Mouse (Mus musculus) liver, embryonic 14.5 days (tissue): Measurements from ENCODE around the gene Zbtb5. TPM values are rescaled to one million over a fixed set of nuclear protein-coding genes. Genes with fewer than 3 reads are reported as not detected.

ENCODE experiments used
- ATAC-seq: fragments of 200-750 bp; cut with Nextera tagmentation; 2 replicates; pipeline ENCODE4 v1.8.0; 2017; ENCODE audit warnings: moderate number of reproducible peaks, mild to moderate bottlenecking, moderate library complexity; ENCODE audit not compliant: insufficient read depth
- DNase-seq, 3 experiments: peaks; one replicate each; pipeline ENCODE4 v3.0.0-alpha.2; 2012 to 2013; ENCODE audit warnings: low read depth in 3 of 3, low spot score in 3 of 3
- H3K27ac ChIP-seq: fragments of 300-500 bp; sonication (generic); 2 replicates; pipeline ENCODE4 v1.5.1; 2014; ENCODE audit warnings: moderate library complexity, mild to moderate bottlenecking, control low read depth, inconsistent platforms
- H3K27me3 ChIP-seq: fragments of 300-500 bp; sonication (generic); 2 replicates; pipeline ENCODE4 v1.6.1; 2014; ENCODE audit warnings: mild to moderate bottlenecking, low read length, moderate library complexity; ENCODE audit not compliant: control insufficient read depth, insufficient read depth
- H3K36me3 ChIP-seq: fragments of 300-500 bp; sonication (generic); replicated peaks from 2 replicates; pipeline ENCODE4 v1.6.1; 2014; ENCODE audit warnings: low read depth; ENCODE audit not compliant: control insufficient read depth, insufficient read depth
- H3K4me1 ChIP-seq, 2 experiments: fragments of 200-500 bp in 1 of 2; fragments of 300-500 bp in 1 of 2; sonication (generic) in 1 of 2; replicated peaks; 2 replicates each; pipeline ENCODE4 v1.6.1; 2012 to 2014; ENCODE audit warnings: antibody characterized with exemption in 1 of 2, inconsistent platforms in 1 of 2, low read length in 1 of 2; ENCODE audit not compliant: control insufficient read depth in 2 of 2, insufficient read depth in 2 of 2
- H3K4me2 ChIP-seq: fragments of 300-500 bp; sonication (generic); 2 replicates; pipeline ENCODE4 v1.6.1; 2014; ENCODE audit warnings: low read depth, mild to moderate bottlenecking, control low read depth, moderate library complexity
- H3K4me3 ChIP-seq, 2 experiments: fragments of 200-500 bp in 1 of 2; fragments of 300-500 bp in 1 of 2; sonication (generic) in 1 of 2; 2 replicates each; pipeline ENCODE4 v1.5.1; 2012 to 2014; ENCODE audit warnings: low read depth in 2 of 2, low read length in 2 of 2, mild to moderate bottlenecking in 2 of 2, control low read depth in 1 of 2, inconsistent platforms in 1 of 2, moderate library complexity in 1 of 2; ENCODE audit not compliant: insufficient read depth in 1 of 2
- H3K9ac ChIP-seq: fragments of 300-500 bp; sonication (generic); replicated peaks from 2 replicates; pipeline ENCODE4 v1.6.1; 2014; ENCODE audit warnings: mild to moderate bottlenecking, control low read depth, moderate library complexity
- H3K9me3 ChIP-seq: fragments of 300-500 bp; sonication (generic); 2 replicates; pipeline ENCODE4 v1.6.1; 2016; ENCODE audit warnings: low read length, mixed read lengths; ENCODE audit not compliant: control insufficient read depth
- CTCF ChIP-seq: IDR thresholded peaks from 2 replicates; pipeline ENCODE4 v1.5.1; 2016; ENCODE audit warnings: antibody characterized with exemption, low read depth, control low read depth
- EP300 ChIP-seq: IDR thresholded peaks from 2 replicates; pipeline ENCODE4 v1.6.1; 2016; ENCODE audit warnings: antibody characterized with exemption, low read depth
- WGBS: fragments of 180-500 bp; shearing (Covaris S2); extraction: QIAGEN DNeasy Blood & Tissue Kit; methylation state at CpG from one replicate; pipeline ENCODE4 v1.1.7; 2014; ENCODE audit not compliant: insufficient replicate concordance; 5-methylcytosine and 5-hydroxymethylcytosine counted together
- polyA plus RNA-seq, 2 experiments: library from polyadenylated mRNA; depleted of rRNA in 1 of 2; stranded (reverse) in 1 of 2; unstranded in 1 of 2; fragments of >200 nt; fragmentation: Nextera tagmentation in 1 of 2; extraction: Ambion mirVana in 1 of 2; gene quantifications; 2 replicates each; pipeline versions ENCODE4 v1.2.1 to v1.2.3; 2012 to 2014

Gene Zbtb5
- polyA plus RNA-seq, 2 experiments = 3.5 to 4.5 TPM

GRCm38 (mm10) chr4:44983131-44983740 lies 29.0 kb downstream of the Zbtb5 start:
- H3K27ac ChIP-seq = no peak overlapping the region
- H3K4me2 ChIP-seq = peak overlapping the region; percentile 97
- DNase-seq = no peak
- peaks cover 7 to 19% of the 10 kb centered on the region in 2 experiments; a peak in 3 of 4 replicates for H3K4me1 ChIP-seq
- ATAC-seq = no peak
- H3K9ac ChIP-seq = no peak overlapping the region; the same call in 1 of the 2 replicates
- no peaks in the 10 kb centered on the region for H3K27me3 ChIP-seq
- H3K36me3 ChIP-seq = peaks cover 3% of the 10 kb centered on the region; the same call in 1 of the 2 replicates
- no peaks in the 10 kb centered on the region for H3K9me3 ChIP-seq
- 59% methylated on average over 10 of the region's 10 CpGs for WGBS
- peak overlapping the region in 1 of 2 experiments; percentile 92; a peak in 2 of 4 replicates for H3K4me3 ChIP-seq
- no peak for TF ChIP-seq CTCF
- no peak for TF ChIP-seq EP300

GRCm38 (mm10) chr4:44982440-44983130 lies 29.6 kb downstream of the Zbtb5 start:
- peaks cover 7 to 19% of the 10 kb centered on the region in 2 experiments; a peak in 3 of 4 replicates for H3K4me1 ChIP-seq
- no peaks in the 10 kb centered on the region for H3K27me3 ChIP-seq
- no peak overlapping the region for H3K27ac ChIP-seq
- no peak for ATAC-seq
- no peaks in the 10 kb centered on the region for H3K9me3 ChIP-seq
- TF ChIP-seq CTCF (no peak), EP300 (no peak)
- 44% methylated on average over 11 of the region's 11 CpGs for WGBS
- H3K9ac ChIP-seq = peak overlapping the region; percentile 1; the same call in 1 of the 2 replicates
- H3K4me3 ChIP-seq = peak overlapping the region; percentile 61 to 92
- H3K36me3 ChIP-seq = peaks cover 1% of the 10 kb centered on the region; the same call in 1 of the 2 replicates
- no peak for DNase-seq
- peak overlapping the region; percentile 97 for H3K4me2 ChIP-seq

- Histone ChIP-seq H3K27me3 (no peaks in the 10 kb centered on the region), H3K9ac (peak overlapping the region; percentile 91), H3K4me2 (peak overlapping the region; percentile 97), H3K36me3 (no peaks in the 10 kb centered on the region; the same call in 1 of the 2 replicates), H3K4me3 (peak overlapping the region; percentile 61 to 92), H3K27ac (peak overlapping the region; percentile 66), H3K4me1 (peaks cover 7 to 19% of the 10 kb centered on the region in 2 experiments; a peak in 3 of 4 replicates), H3K9me3 (no peaks in the 10 kb centered on the region; the same call in 1 of the 2 replicates)
- no peak for TF ChIP-seq CTCF
- TF ChIP-seq EP300 = no peak
- 39% methylated on average over 5 of the region's 5 CpGs for WGBS
- no peak for DNase-seq
- no peak for ATAC-seq
Measured at GRCm38 (mm10) chr4:44981974-44982287, 30.3 kb downstream of the Zbtb5 start.

GRCm38 (mm10) chr4:44981280-44981973 lies 30.8 kb downstream of the Zbtb5 start, which contains the start of gene Grhpr:
Grhpr (plus strand) TSS chr4:44981395.
- no peaks in the 10 kb centered on the region; the same call in 1 of the 2 replicates for H3K9me3 ChIP-seq
- H3K4me2 ChIP-seq = peak within 1 kb of the TSS; percentile 97
- no peaks in the 10 kb centered on the region for H3K27me3 ChIP-seq
- peak within 1 kb of the TSS; percentile 66 for H3K27ac ChIP-seq
- H3K4me3 ChIP-seq = peak within 1 kb of the TSS; percentile 61 to 92
- H3K9ac ChIP-seq = peak within 1 kb of the TSS; percentile 91
- peaks cover 7 to 19% of the 10 kb centered on the region in 2 experiments; a peak in 3 of 4 replicates for H3K4me1 ChIP-seq
- DNase-seq (peak; percentile 69 to 78 (median 74)), ATAC-seq (peak; percentile 90)
- under 1% methylated on average over 40 of the region's 40 CpGs for WGBS
- H3K36me3 ChIP-seq = no peaks in the 10 kb centered on the region; the same call in 1 of the 2 replicates
- TF ChIP-seq EP300 (no peak), CTCF (peak; percentile 71)
